Mouse (Mus musculus): ENCODE measurements at regions not wholly inside any gene's neighbourhood (a gene's known extent, or its start where the extent isn't known, plus 50 kb on each side); places are given as distances from the start of the nearest gene placed in this dataset.
"Not testable (repeated sequence)": the region's sequence is repeated elsewhere in the genome, so short reads cannot be mapped to it uniquely, and the experiment has no call there.

DNA sequence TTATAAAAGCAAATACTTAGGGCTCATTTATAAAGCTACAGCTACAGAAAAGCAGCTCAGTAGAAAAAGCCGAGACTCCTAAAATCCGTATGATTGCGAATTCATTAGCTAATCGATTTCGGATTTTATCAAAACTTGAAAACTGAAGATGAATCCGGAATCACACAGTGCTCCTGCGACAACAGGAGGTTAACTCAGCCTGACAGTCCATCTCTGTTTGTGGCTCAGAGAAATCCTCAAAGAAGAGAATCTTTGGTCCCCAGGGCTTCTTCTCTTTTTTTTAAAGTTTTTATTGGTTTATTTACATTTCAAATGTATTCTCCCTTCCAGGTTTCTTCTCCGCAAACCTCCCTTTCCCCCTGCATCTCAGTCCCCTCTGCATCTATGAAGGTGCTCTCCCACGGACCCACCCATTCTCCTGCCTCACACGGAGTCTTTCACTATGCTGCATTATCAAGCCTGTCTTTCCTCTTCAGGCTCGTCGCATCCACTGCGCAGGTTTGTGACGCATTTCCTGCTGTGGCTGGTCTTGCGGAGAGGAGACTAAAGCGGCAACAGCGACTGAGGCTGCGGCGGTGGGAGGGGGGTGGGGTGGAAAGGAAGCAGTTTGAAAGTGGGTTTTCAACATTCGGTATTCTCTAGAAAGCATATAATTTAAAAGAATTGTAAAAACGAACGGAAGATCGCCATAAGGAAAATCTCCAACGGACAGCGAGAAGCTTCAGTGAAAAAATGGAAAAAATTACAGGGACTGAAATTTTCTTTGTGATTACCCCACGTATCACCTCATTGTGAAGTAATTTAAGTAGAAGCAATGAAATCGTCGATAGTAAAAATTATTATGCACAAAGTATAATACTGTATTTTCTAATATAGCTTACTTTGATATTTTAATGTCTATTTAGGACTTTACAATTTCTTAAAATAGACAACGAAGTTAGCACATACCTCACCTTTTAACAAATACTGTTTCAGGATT is 482.5 kb upstream of the Snrpn start:
- DNase-seq: peak; percentile 7

DNA sequence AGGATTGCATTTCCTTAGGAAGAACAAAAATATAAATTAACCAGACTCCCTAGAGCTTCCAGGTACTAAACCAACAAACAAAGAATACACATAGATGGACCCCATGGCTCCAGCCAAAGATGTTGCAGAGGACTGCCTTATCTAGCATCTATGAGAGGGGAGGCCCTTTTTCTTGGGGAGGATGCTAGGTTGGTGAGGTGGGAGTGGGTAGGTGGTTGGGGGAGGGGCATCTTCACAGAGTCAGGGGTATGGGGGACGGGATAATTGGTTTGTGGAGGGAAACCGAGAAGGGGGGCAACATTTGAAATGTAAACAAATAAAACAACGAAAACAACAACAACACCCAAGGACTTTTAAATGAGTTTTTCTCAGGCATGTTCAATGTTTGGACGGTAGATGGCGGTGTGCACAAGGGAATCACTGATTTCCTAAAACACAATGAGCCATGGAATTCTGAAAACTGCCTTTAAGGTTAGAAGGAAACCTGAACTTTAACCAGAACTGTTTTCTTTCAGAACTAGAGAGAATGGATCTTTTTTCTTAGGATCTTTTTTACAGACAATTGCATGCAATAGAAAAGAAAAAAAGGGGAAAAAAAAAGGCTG is 477.2 kb upstream of the Snrpn start:
- DNase-seq: not testable (repeated sequence)

All from thymus, postnatal 4 days (tissue).